Mouse (Mus musculus) heart, postnatal 0 days (tissue): ENCODE data around the gene Zfp280d.

Experiments used
- CTCF ChIP-seq: IDR thresholded peaks from 2 replicates; pipeline ENCODE4 v1.5.1; 2016; ENCODE audit warnings: antibody characterized with exemption, control low read depth, low read depth
- EP300 ChIP-seq: IDR thresholded peaks from 2 replicates; pipeline ENCODE4 v1.6.1; 2016; ENCODE audit warnings: antibody characterized with exemption, low read depth

GRCm38 (mm10) chr9:72385786-72386185, 111.1 kb downstream of the Zfp280d start:
- TF ChIP-seq CTCF (no peak), EP300 (no peak)
